Mouse (Mus musculus) testis, postnatal 10 days (tissue): ENCODE results near the gene 2410004B18Rik.
"Not testable (repeated sequence)": the region's sequence is repeated elsewhere in the genome, so short reads cannot be mapped to it uniquely, and the experiment has no call there.

Experiments
- DNase-seq: peaks from one replicate; pipeline ENCODE4 v3.0.0; 2021; ENCODE audit warnings: low spot score

2410004B18Rik gene

GRCm38 (mm10) chr3:145937505-145938404, at the start of gene 2410004B18Rik:
TSS of gene 2410004B18Rik (plus strand) at chr3:145938014.
- DNase-seq: peak; percentile 96

GRCm38 (mm10) chr3:145890346-145891132, 47.3 kb upstream of the 2410004B18Rik start:
- DNase-seq: no peak

GRCm38 (mm10) chr3:145892451-145892850, 45.4 kb upstream of the 2410004B18Rik start:
- DNase-seq: no peak

GRCm38 (mm10) chr3:145894131-145894530, 43.7 kb upstream of the 2410004B18Rik start:
- no peak for DNase-seq

GRCm38 (mm10) chr3:145897749-145898148, 40.1 kb upstream of the 2410004B18Rik start:
- DNase-seq: no peak

GRCm38 (mm10) chr3:145899832-145900231, 38.0 kb upstream of the 2410004B18Rik start:
- no peak for DNase-seq

GRCm38 (mm10) chr3:145903530-145903929, 34.3 kb upstream of the 2410004B18Rik start:
- no peak for DNase-seq

GRCm38 (mm10) chr3:145904850-145905776, 32.7 kb upstream of the 2410004B18Rik start:
- DNase-seq: peak; percentile 89

GRCm38 (mm10) chr3:145906582-145906981, 31.2 kb upstream of the 2410004B18Rik start:
- DNase-seq: no peak

GRCm38 (mm10) chr3:145912512-145912911, 25.3 kb upstream of the 2410004B18Rik start:
- DNase-seq: no peak

GRCm38 (mm10) chr3:145913263-145913662, 24.6 kb upstream of the 2410004B18Rik start:
- DNase-seq: no peak

- DNase-seq: not testable (repeated sequence)
These were observed 23.9 kb upstream of the 2410004B18Rik start for GRCm38 (mm10) chr3:145913942-145914341.

- no peak for DNase-seq
These were observed 21.4 kb upstream of the 2410004B18Rik start for GRCm38 (mm10) chr3:145916374-145916773.

GRCm38 (mm10) chr3:145916826-145917225, 21.0 kb upstream of the 2410004B18Rik start:
- DNase-seq: no peak

GRCm38 (mm10) chr3:145922019-145922854, 15.6 kb upstream of the 2410004B18Rik start, which contains the start of gene Bcl10:
TSS of gene Bcl10 (plus strand) at chr3:145922804.
- DNase-seq: no peak

GRCm38 (mm10) chr3:145922971-145923370, 14.8 kb upstream of the 2410004B18Rik start:
- DNase-seq: no peak

GRCm38 (mm10) chr3:145923874-145924577, 13.8 kb upstream of the 2410004B18Rik start:
- DNase-seq: peak; percentile 98

- DNase-seq: peak; percentile 75
These were observed 13.0 kb upstream of the 2410004B18Rik start for GRCm38 (mm10) chr3:145924649-145925337.

- DNase-seq: no peak
These were observed 12.3 kb upstream of the 2410004B18Rik start for GRCm38 (mm10) chr3:145925506-145925905.
